Mouse (Mus musculus) heart, postnatal 0 days (tissue): ENCODE data around the gene Spns1. TPM values are rescaled to one million over a fixed set of nuclear protein-coding genes. Genes with fewer than 3 reads are reported as not detected.

Experiments
- ATAC-seq: fragments of 200-750 bp; cut with Nextera tagmentation; 2 replicates; pipeline ENCODE4 v1.8.0; 2017; ENCODE audit warnings: low read depth, moderate number of reproducible peaks, moderate library complexity; ENCODE audit not compliant: insufficient read depth
- DNase-seq: peaks from one replicate; pipeline ENCODE4 v3.0.0-alpha.2; 2016; ENCODE audit warnings: low spot score
- H3K27ac ChIP-seq: fragments of 300-500 bp; sonication (generic); 2 replicates; pipeline ENCODE4 v1.5.1; 2014; ENCODE audit warnings: low read depth, mild to moderate bottlenecking
- H3K27me3 ChIP-seq: fragments of 300-500 bp; sonication (generic); 2 replicates; pipeline ENCODE4 v1.6.1; 2014; ENCODE audit warnings: low read length, mixed read lengths; ENCODE audit not compliant: control insufficient read depth, insufficient read depth
- H3K36me3 ChIP-seq: fragments of 300-500 bp; sonication (generic); replicated peaks from 2 replicates; pipeline ENCODE4 v1.6.1; 2014; ENCODE audit warnings: low read length, mixed read lengths; ENCODE audit not compliant: control insufficient read depth, insufficient read depth
- H3K4me1 ChIP-seq: fragments of 300-500 bp; sonication (generic); 2 replicates; pipeline ENCODE4 v1.6.1; 2014; ENCODE audit warnings: antibody characterized with exemption; ENCODE audit not compliant: control insufficient read depth, insufficient read depth
- H3K4me2 ChIP-seq: fragments of 300-500 bp; sonication (generic); 2 replicates; pipeline ENCODE4 v1.6.1; 2014; ENCODE audit warnings: low read depth, mild to moderate bottlenecking, low read length, moderate library complexity
- H3K4me3 ChIP-seq: fragments of 300-500 bp; sonication (generic); 2 replicates; pipeline ENCODE4 v1.5.1; 2014; ENCODE audit warnings: low read depth, low read length
- H3K9ac ChIP-seq: fragments of 300-500 bp; sonication (generic); replicated peaks from 2 replicates; pipeline ENCODE4 v1.6.1; 2014; ENCODE audit warnings: low read depth, low read length, mixed read lengths
- H3K9me3 ChIP-seq: fragments of 300-500 bp; sonication (generic); replicated peaks from 2 replicates; pipeline ENCODE4 v1.6.1; 2016; ENCODE audit warnings: low read length; ENCODE audit not compliant: control insufficient read depth
- CTCF ChIP-seq: IDR thresholded peaks from 2 replicates; pipeline ENCODE4 v1.5.1; 2016; ENCODE audit warnings: antibody characterized with exemption, control low read depth, low read depth
- EP300 ChIP-seq: IDR thresholded peaks from 2 replicates; pipeline ENCODE4 v1.6.1; 2016; ENCODE audit warnings: antibody characterized with exemption, low read depth
- WGBS: fragments of 180-500 bp; shearing (Covaris S2); extraction: QIAGEN DNeasy Blood & Tissue Kit; methylation state at CpG from one replicate; pipeline ENCODE4 v1.1.7; 2014; 5-methylcytosine and 5-hydroxymethylcytosine counted together
- polyA plus RNA-seq: library from polyadenylated mRNA; unstranded; fragments of >200 nt; fragmentation: Nextera tagmentation; extraction: Ambion mirVana; gene quantifications from 2 replicates; pipeline ENCODE4 v1.2.1, GENCODE M21; 2015
- total RNA-seq: library from RNA; depleted of rRNA; stranded (reverse); fragments of >200 nt; gene quantifications from 2 replicates; pipeline ENCODE4 v1.2.3, GENCODE M21; 2014; ENCODE audit warnings: low replicate concordance

Spns1 gene
- total and polyA plus RNA-seq, 2 experiments from 2014 or later: 36.0 to 87.1 TPM

DNA sequence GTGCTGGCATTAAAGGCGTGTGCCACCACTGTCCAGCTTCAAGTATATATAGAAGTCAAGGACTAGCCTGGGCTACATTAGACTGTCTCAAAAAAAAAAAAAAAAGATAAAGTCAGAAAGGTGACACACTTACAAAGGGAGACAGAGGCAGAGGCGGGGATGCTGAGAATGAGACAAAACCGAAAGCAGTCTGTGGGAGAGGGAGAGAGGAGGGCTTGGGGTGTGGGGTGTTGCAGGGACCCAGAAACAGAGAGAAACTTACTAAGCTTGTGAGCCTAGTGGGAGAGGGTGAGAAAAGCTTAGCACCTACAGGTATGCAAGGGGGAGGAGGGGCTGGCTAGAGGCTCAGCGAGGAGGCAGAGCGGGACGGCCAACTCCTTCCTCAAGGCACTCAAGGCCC, 19.4 kb downstream of the Spns1 start:
- Histone ChIP-seq H3K27me3 (no peaks in the 10 kb centered on the region), H3K4me2 (no peak overlapping the region), H3K36me3 (no peaks in the 10 kb centered on the region), H3K4me3 (no peak overlapping the region), H3K27ac (no peak overlapping the region), H3K4me1 (no peaks in the 10 kb centered on the region; the same call in 1 of the 2 replicates), H3K9me3 (no peaks in the 10 kb centered on the region), H3K9ac (no peak overlapping the region)
- no peak for TF ChIP-seq EP300
- TF ChIP-seq CTCF: no peak
- DNase-seq: no peak
- WGBS: 75% methylated on average over 6 of the region's 6 CpGs
- ATAC-seq: no peak

DNA sequence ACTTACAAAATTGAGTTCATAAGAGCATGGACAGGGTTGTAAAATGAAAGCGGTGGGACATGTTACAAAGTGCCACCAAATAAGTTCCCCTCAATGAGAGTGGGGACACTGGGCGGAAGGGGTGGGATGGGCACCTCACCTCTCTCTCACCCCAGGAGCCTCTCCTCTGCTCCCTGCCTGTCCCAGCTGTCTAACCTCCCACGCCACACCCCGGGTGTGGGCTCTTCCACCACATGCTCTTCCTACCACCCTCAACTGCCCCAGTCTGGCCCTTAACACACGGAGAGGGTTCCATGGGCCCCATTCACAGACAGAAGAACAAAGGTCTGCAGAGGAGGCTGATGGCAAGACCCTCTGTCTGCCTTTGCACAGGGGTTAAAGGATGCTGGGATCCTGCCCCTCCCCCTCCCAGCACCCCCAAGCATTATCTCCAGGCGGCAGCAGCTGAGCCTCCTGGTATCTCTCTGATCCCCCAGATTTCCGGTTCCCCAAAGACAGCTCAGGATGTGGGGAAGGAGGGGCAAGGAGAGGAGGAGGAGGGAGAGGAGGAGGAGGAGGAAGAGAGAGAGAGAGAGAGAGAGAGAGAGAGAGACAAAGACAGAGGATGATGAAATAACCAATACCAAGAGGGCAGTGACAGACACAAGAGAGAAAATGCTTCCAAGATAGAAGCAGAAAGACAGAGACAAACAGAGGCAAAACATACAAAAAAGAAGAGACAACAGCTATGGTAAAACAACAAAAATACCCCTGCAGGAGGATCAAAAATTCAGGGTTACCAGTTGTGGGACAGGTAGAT, 20.3 kb downstream of the Spns1 start:
- H3K4me1 ChIP-seq: no peaks in the 10 kb centered on the region; the same call in 1 of the 2 replicates
- ATAC-seq (no peak), DNase-seq (no peak)
- no peak overlapping the region for H3K9ac ChIP-seq
- H3K9me3 ChIP-seq: no peaks in the 10 kb centered on the region
- H3K4me3 ChIP-seq: no peak overlapping the region
- no peak for TF ChIP-seq CTCF
- TF ChIP-seq EP300: no peak
- no peaks in the 10 kb centered on the region for H3K36me3 ChIP-seq
- H3K27me3 ChIP-seq: no peaks in the 10 kb centered on the region
- H3K4me2 ChIP-seq: no peak overlapping the region
- H3K27ac ChIP-seq: no peak overlapping the region
- WGBS: 45% methylated on average over 7 of the region's 7 CpGs

DNA sequence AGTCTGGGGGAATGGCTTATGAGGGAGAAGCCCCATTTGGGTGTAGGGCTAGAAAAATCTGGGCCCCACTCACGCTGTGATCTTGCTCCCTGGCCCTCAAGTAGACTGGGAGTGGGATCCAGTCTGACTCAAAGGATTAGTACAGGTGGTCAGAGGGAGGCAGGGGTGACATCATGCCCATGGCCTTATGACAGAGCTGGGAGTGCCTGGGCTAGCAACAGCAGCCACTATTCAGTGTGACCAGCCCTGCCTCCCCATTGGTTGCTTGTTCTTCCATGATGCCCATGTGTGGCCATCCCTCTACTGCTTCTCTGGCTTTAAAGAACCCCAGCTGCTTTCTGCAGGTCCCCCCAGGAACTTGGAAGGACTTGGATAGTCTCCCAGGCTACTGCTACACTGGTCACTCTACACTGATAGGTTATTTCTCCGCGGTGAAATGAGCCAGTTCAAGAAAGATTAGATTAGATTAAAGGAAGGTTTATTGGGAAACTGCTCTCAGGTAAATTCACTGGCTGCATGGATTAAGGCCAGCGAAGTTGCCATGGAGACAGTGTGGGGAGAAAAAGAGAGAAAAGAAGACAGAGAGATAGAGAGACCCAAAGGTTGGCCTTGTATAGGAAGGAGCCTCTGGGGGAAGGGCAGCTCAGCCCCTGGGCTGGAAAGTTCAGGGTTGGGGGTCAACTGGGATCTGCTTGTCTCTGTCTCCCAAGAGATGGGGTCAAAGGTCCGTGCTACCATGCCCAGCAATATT, 21.2 kb downstream of the Spns1 start:
- ATAC-seq: no peak
- Histone ChIP-seq H3K27ac (no peak overlapping the region), H3K9me3 (no peaks in the 10 kb centered on the region), H3K27me3 (no peaks in the 10 kb centered on the region), H3K4me2 (no peak overlapping the region), H3K4me3 (no peak overlapping the region), H3K36me3 (no peaks in the 10 kb centered on the region), H3K4me1 (no peaks in the 10 kb centered on the region; the same call in 1 of the 2 replicates), H3K9ac (no peak overlapping the region)
- DNase-seq: no peak
- 48% methylated on average over 5 of the region's 5 CpGs for WGBS
- no peak for TF ChIP-seq CTCF
- no peak for TF ChIP-seq EP300

DNA sequence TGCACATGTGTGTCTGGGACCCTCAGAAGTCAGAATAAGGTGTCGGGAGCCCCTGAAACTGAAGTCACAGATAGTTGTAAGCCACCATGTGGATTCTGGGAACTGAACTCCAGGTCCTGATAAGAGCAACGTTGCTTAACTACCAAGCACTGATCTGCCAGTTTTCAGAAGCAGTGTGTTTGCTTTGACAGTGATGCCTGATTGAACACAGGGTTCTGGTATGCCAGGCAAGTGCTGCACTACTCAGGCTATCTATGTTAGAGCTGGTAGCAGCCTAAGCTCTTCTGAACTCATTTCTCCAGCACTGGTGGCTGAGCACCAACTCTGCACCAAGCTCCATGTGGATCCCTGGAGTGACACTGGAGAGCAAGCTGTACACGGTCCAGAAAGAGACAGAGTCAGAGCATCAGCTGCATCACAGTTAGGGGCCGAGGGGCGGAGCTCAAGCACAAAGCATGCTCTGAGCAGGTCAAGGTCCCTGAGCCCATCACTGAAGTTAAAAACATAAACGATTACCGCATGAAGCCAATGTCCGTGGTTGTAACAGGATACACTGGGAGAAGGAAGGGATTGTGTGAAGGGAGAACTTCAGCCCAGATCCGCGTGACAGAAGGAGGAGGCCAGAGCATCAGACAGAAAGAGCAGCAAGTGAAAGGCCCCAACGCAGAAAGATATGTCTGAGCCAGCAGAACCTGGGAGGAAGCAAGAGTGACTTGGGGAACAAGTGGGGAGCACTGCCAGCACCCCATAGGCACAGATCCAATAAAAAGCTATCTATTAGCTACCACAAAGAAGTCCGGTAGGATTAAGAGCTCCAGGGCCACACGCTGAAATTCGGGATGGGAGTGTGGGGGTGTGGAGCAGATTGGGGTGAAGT, 22.3 kb downstream of the Spns1 start:
- no peak overlapping the region for H3K9ac ChIP-seq
- H3K27ac ChIP-seq: no peak overlapping the region
- peak; percentile 64 for ATAC-seq
- no peak overlapping the region for H3K4me3 ChIP-seq
- H3K4me2 ChIP-seq: no peak overlapping the region
- H3K27me3 ChIP-seq: no peaks in the 10 kb centered on the region
- H3K36me3 ChIP-seq: no peaks in the 10 kb centered on the region
- no peaks in the 10 kb centered on the region for H3K9me3 ChIP-seq
- DNase-seq: peak; percentile 44
- H3K4me1 ChIP-seq: no peaks in the 10 kb centered on the region; the same call in 1 of the 2 replicates
- TF ChIP-seq EP300: no peak
- TF ChIP-seq CTCF: no peak
- WGBS: 43% methylated on average over 14 of the region's 14 CpGs

DNA sequence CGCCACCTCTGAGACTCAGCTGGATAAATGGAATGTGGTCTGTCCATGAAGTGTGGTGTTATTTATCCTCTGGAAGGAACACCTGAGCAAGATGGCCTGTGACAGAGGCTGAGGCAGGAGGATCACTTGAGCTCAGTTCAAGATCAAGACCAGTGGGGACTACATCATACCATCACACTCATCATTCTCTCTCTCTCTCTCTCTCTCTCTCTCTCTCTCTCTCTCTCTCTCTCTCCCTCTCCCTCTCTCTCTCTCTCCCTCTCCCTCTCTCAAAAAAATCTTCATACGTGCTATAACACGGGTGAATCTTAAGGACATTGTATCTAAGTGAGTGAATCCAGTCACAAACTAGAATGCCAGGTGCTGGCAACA, 23.3 kb downstream of the Spns1 start:
- H3K27me3 ChIP-seq: no peaks in the 10 kb centered on the region
- H3K9me3 ChIP-seq: no peaks in the 10 kb centered on the region
- H3K36me3 ChIP-seq: no peaks in the 10 kb centered on the region
- TF ChIP-seq CTCF (no peak), EP300 (no peak)
- no peak overlapping the region for H3K27ac ChIP-seq
- H3K4me3 ChIP-seq: no peak overlapping the region
- H3K4me2 ChIP-seq: no peak overlapping the region
- no peak overlapping the region for H3K9ac ChIP-seq
- ATAC-seq (no peak), DNase-seq (no peak)
- WGBS: 65% methylated on average over 3 of the region's 3 CpGs
- H3K4me1 ChIP-seq: no peaks in the 10 kb centered on the region; the same call in 1 of the 2 replicates
